Mouse (Mus musculus) heart, embryonic 16.5 days (tissue): ENCODE data around the gene Mafb. TPM values are rescaled to one million over a fixed set of nuclear protein-coding genes. Genes with fewer than 3 reads are reported as not detected.

Experiments
- ATAC-seq: fragments of 200-750 bp; cut with Nextera tagmentation; replicated peaks from 2 replicates; pipeline ENCODE4 v1.8.0; 2017; ENCODE audit warnings: moderate number of reproducible peaks; ENCODE audit not compliant: insufficient read depth, low FRiP score; ENCODE audit errors: extremely low read depth
- H3K27ac ChIP-seq: fragments of 300-500 bp; sonication (generic); 2 replicates; pipeline ENCODE4 v1.5.1; 2014; ENCODE audit warnings: mild to moderate bottlenecking, low read length, control low read depth, moderate library complexity
- H3K27me3 ChIP-seq: fragments of 300-500 bp; sonication (generic); 2 replicates; pipeline ENCODE4 v1.6.1; 2014; ENCODE audit warnings: low read length, mixed read lengths; ENCODE audit not compliant: control insufficient read depth, insufficient read depth
- H3K36me3 ChIP-seq: fragments of 300-500 bp; sonication (generic); 2 replicates; pipeline ENCODE4 v1.6.1; 2014; ENCODE audit not compliant: control insufficient read depth, insufficient read depth
- H3K4me1 ChIP-seq: fragments of 300-500 bp; sonication (generic); 2 replicates; pipeline ENCODE4 v1.6.1; 2014; ENCODE audit warnings: low read length, mixed read lengths; ENCODE audit not compliant: control insufficient read depth, insufficient read depth
- H3K4me2 ChIP-seq: fragments of 300-500 bp; sonication (generic); 2 replicates; pipeline ENCODE4 v1.6.1; 2014; ENCODE audit warnings: low read depth, mild to moderate bottlenecking, control low read depth, low read length
- H3K4me3 ChIP-seq: fragments of 300-500 bp; sonication (generic); 2 replicates; pipeline ENCODE4 v1.5.1; 2014; ENCODE audit warnings: mild to moderate bottlenecking, control low read depth, low read length
- H3K9ac ChIP-seq: fragments of 300-500 bp; sonication (generic); 2 replicates; pipeline ENCODE4 v1.6.1; 2014; ENCODE audit warnings: low read length, control low read depth
- H3K9me3 ChIP-seq: fragments of 300-500 bp; sonication (generic); replicated peaks from 2 replicates; pipeline ENCODE4 v1.6.1; 2016; ENCODE audit warnings: low read length; ENCODE audit not compliant: control insufficient read depth
- WGBS: fragments of 180-500 bp; shearing (Covaris S2); extraction: QIAGEN DNeasy Blood & Tissue Kit; methylation state at CpG from one replicate; pipeline ENCODE4 v1.1.7; 2014; 5-methylcytosine and 5-hydroxymethylcytosine counted together
- polyA plus RNA-seq: library from polyadenylated mRNA; unstranded; fragments of >200 nt; fragmentation: Nextera tagmentation; extraction: Ambion mirVana; gene quantifications from 2 replicates; pipeline ENCODE4 v1.2.1, GENCODE M21; 2015

Mafb gene
- polyA plus RNA-seq, result 5.8 and 8.2 TPM in 2 replicates

- H3K9me3 ChIP-seq, result no peaks in the 10 kb centered on the region
Observed at GRCm38 (mm10) chr2:160366980-160367338, at the start of gene Mafb. Gene Mafb, minus strand, starts transcription at chr2:160367065.

GRCm38 (mm10) chr2:160415161-160415560 is 48.3 kb upstream of the Mafb start:
- no peak overlapping the region for H3K4me2 ChIP-seq
- peaks cover 6% of the 10 kb centered on the region for H3K9me3 ChIP-seq
- H3K27me3 ChIP-seq, result no peaks in the 10 kb centered on the region
- ATAC-seq, result no peak
- no peaks in the 10 kb centered on the region for H3K36me3 ChIP-seq
- H3K4me3 ChIP-seq, result no peak overlapping the region
- H3K27ac ChIP-seq, result no peak overlapping the region
- H3K4me1 ChIP-seq, result no peaks in the 10 kb centered on the region
- no peak overlapping the region for H3K9ac ChIP-seq
- WGBS, result 83% methylated on average over 8 of the region's 8 CpGs

More at GRCm38 (mm10) chr2:160366980-160367338, at the start of gene Mafb:
- Histone ChIP-seq H3K27ac (peak within 1 kb of the TSS; percentile 83), H3K4me2 (peak within 1 kb of the TSS; percentile 99), H3K27me3 (peaks cover 62% of the 10 kb centered on the region), H3K4me1 (peaks cover 20% of the 10 kb centered on the region), H3K9ac (peak within 1 kb of the TSS; percentile 80), H3K4me3 (peak within 1 kb of the TSS; percentile 65), H3K36me3 (no peaks in the 10 kb centered on the region)
- ATAC-seq, result peak; percentile 91
- under 1% methylated on average over 34 of the region's 37 CpGs for WGBS

GRCm38 (mm10) chr2:160414736-160415135 is 47.9 kb upstream of the Mafb start:
- H3K27me3 ChIP-seq, result no peaks in the 10 kb centered on the region
- H3K4me2 ChIP-seq, result no peak overlapping the region
- H3K27ac ChIP-seq, result no peak overlapping the region
- no peaks in the 10 kb centered on the region for H3K4me1 ChIP-seq
- no peaks in the 10 kb centered on the region for H3K36me3 ChIP-seq
- peaks cover 6% of the 10 kb centered on the region for H3K9me3 ChIP-seq
- WGBS, result 86% methylated on average over 11 of the region's 11 CpGs
- no peak overlapping the region for H3K9ac ChIP-seq
- no peak for ATAC-seq
- H3K4me3 ChIP-seq, result no peak overlapping the region

DNA sequence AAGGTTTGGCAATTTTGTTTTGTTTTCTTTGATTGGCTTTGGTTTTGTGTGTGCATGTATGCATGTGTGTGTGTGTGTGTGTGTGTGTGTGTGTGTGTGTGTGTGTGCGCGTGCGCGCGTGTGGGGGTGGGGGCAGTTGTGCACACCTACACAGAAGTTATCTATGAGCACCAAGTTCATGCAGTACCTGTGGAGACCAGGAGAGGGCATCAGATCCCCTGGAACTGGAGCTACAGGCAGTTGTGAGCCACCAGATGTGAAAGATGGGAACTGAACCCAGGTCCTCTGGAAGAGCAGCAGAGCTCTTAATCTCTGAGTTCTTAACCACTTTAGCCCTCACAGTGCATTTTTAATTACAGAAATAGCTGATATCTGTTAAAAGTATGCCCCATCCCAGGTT is 47.1 kb upstream of the Mafb start:
- WGBS, result 99% methylated on average over 5 of the region's 5 CpGs

GRCm38 (mm10) chr2:160413055-160413454 is 46.2 kb upstream of the Mafb start:
- 60% methylated on average over 12 of the region's 12 CpGs for WGBS

More for the DNA sequence above, 47.1 kb upstream of the Mafb start:
- Histone ChIP-seq H3K27me3 (no peaks in the 10 kb centered on the region), H3K4me2 (no peak overlapping the region), H3K4me3 (no peak overlapping the region), H3K4me1 (no peaks in the 10 kb centered on the region), H3K9ac (no peak overlapping the region), H3K36me3 (no peaks in the 10 kb centered on the region), H3K27ac (no peak overlapping the region), H3K9me3 (peaks cover 6% of the 10 kb centered on the region)
- no peak for ATAC-seq

GRCm38 (mm10) chr2:160411431-160411830 is 44.6 kb upstream of the Mafb start:
- Histone ChIP-seq H3K27me3 (no peaks in the 10 kb centered on the region), H3K4me2 (no peak overlapping the region), H3K9ac (no peak overlapping the region), H3K4me3 (no peak overlapping the region), H3K4me1 (no peaks in the 10 kb centered on the region), H3K36me3 (no peaks in the 10 kb centered on the region), H3K27ac (no peak overlapping the region), H3K9me3 (peaks cover 8% of the 10 kb centered on the region)
- WGBS, result 51% methylated on average over 7 of the region's 7 CpGs
- no peak for ATAC-seq

More at GRCm38 (mm10) chr2:160413055-160413454, 46.2 kb upstream of the Mafb start:
- Histone ChIP-seq H3K36me3 (no peaks in the 10 kb centered on the region), H3K27me3 (no peaks in the 10 kb centered on the region), H3K4me3 (no peak overlapping the region), H3K27ac (no peak overlapping the region), H3K4me1 (no peaks in the 10 kb centered on the region), H3K9ac (no peak overlapping the region), H3K9me3 (peaks cover 8% of the 10 kb centered on the region), H3K4me2 (no peak overlapping the region)
- ATAC-seq, result no peak

GRCm38 (mm10) chr2:160407720-160408119 is 40.9 kb upstream of the Mafb start:
- H3K4me3 ChIP-seq, result no peak overlapping the region
- WGBS, result 84% methylated on average over 3 of the region's 3 CpGs
- H3K9me3 ChIP-seq, result 0 out of 2 replicates have a peak, but pooled peaks cover 3% of the 10 kb centered on the region
- H3K27ac ChIP-seq, result no peak overlapping the region
- no peak overlapping the region for H3K9ac ChIP-seq
- no peak for ATAC-seq
- H3K27me3 ChIP-seq, result no peaks in the 10 kb centered on the region
- H3K36me3 ChIP-seq, result no peaks in the 10 kb centered on the region
- no peak overlapping the region for H3K4me2 ChIP-seq
- no peaks in the 10 kb centered on the region for H3K4me1 ChIP-seq

DNA sequence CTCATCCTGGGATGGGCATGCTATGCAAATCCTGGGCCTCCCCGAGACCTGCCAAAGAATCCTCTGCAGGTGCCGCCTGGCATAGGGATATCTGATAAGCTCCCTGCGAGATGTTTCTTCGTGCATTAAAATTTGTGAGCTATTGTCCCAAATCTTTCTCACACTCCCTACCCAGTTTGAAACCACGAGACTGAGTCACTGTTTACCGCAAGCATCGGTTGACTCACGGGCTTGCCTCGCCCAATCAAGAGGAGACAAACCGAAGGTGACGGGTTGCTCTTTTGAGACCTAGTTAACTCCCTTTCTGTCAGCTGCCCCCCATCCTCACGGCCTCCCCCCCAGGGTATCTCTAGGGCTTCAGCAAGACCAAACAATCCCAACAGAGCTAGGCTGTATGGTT is 30.9 kb upstream of the Mafb start:
- no peaks in the 10 kb centered on the region for H3K4me1 ChIP-seq
- H3K9me3 ChIP-seq, result no peaks in the 10 kb centered on the region
- ATAC-seq, result no peak
- 0 out of 2 replicates have a peak, but pooled peaks cover 2% of the 10 kb centered on the region for H3K27me3 ChIP-seq
- WGBS, result 74% methylated on average over 12 of the region's 12 CpGs
- H3K27ac ChIP-seq, result no peak overlapping the region
- no peak overlapping the region for H3K9ac ChIP-seq
- no peak overlapping the region for H3K4me3 ChIP-seq
- no peaks in the 10 kb centered on the region for H3K36me3 ChIP-seq
- no peak overlapping the region for H3K4me2 ChIP-seq

GRCm38 (mm10) chr2:160394735-160395134 is 27.9 kb upstream of the Mafb start:
- H3K4me1 ChIP-seq, result no peaks in the 10 kb centered on the region
- H3K4me3 ChIP-seq, result no peak overlapping the region
- no peaks in the 10 kb centered on the region for H3K36me3 ChIP-seq
- H3K27ac ChIP-seq, result no peak overlapping the region
- H3K9ac ChIP-seq, result no peak overlapping the region
- no peak for ATAC-seq
- no peaks in the 10 kb centered on the region for H3K9me3 ChIP-seq
- no peak overlapping the region for H3K4me2 ChIP-seq
- 0 out of 2 replicates have a peak, but pooled peaks cover 2% of the 10 kb centered on the region for H3K27me3 ChIP-seq
- 72% methylated on average over 7 of the region's 7 CpGs for WGBS
